Mouse (Mus musculus): Measurements from ENCODE around the gene Cyp4f18. TPM values are rescaled to one million over a fixed set of nuclear protein-coding genes. Genes with fewer than 3 reads are reported as not detected.

Cyp4f18 gene
- polyA plus RNA-seq, 1 experiment from 2014 or later, result 1.7 TPM

Other genes with a start within 250 kb of the Cyp4f18 start
- gene Zfp709, start 127.6 kb downstream of the Cyp4f18 start, polyA plus RNA-seq (2014; fragmentation: Nextera tagmentation; extraction: Ambion mirVana), result 7.1 and 7.9 TPM in 2 replicates
- gene Zfp882, start 101.0 kb downstream of the Cyp4f18 start, polyA plus RNA-seq (2014; fragmentation: Nextera tagmentation; extraction: Ambion mirVana), result 3.9 and 5.1 TPM in 2 replicates
- 18.7 and 20.6 TPM in 2 replicates for gene Zfp617, start 101.0 kb downstream of the Cyp4f18 start, polyA plus RNA-seq (2014; fragmentation: Nextera tagmentation; extraction: Ambion mirVana)
- gene Zfp961, start 58.6 kb downstream of the Cyp4f18 start, polyA plus RNA-seq (2014; fragmentation: Nextera tagmentation; extraction: Ambion mirVana), result 16.2 and 16.7 TPM in 2 replicates
- gene Olfr372, start 31.6 kb upstream of the Cyp4f18 start, polyA plus RNA-seq (2014; fragmentation: Nextera tagmentation; extraction: Ambion mirVana), result not detected in 2 replicates
- not detected in 2 replicates for gene Olfr373, start 73.6 kb upstream of the Cyp4f18 start, polyA plus RNA-seq (2014; fragmentation: Nextera tagmentation; extraction: Ambion mirVana)
- 0.03 and 0.17 TPM in 2 replicates for gene Olfr374, start 97.4 kb upstream of the Cyp4f18 start, polyA plus RNA-seq (2014; fragmentation: Nextera tagmentation; extraction: Ambion mirVana)
- 572 and 613 TPM in 2 replicates for gene Tpm4, start 125.3 kb upstream of the Cyp4f18 start, polyA plus RNA-seq (2014; fragmentation: Nextera tagmentation; extraction: Ambion mirVana)
- 75.2 and 85.1 TPM in 2 replicates for gene Rab8a, start 151.6 kb upstream of the Cyp4f18 start, polyA plus RNA-seq (2014; fragmentation: Nextera tagmentation; extraction: Ambion mirVana)
- gene Hsh2d, start 180.0 kb upstream of the Cyp4f18 start, polyA plus RNA-seq (2014; fragmentation: Nextera tagmentation; extraction: Ambion mirVana), result 0.08 TPM in 1 of 2 replicates, not detected in the other
- 0.39 TPM in 1 of 2 replicates, not detected in the other for gene Cib3, start 203.2 kb upstream of the Cyp4f18 start, polyA plus RNA-seq (2014; fragmentation: Nextera tagmentation; extraction: Ambion mirVana)
- gene Gm11034, start 204.0 kb upstream of the Cyp4f18 start, polyA plus RNA-seq (2014; fragmentation: Nextera tagmentation; extraction: Ambion mirVana), result not detected in 2 replicates
- gene Fam32a, start 210.1 kb upstream of the Cyp4f18 start, polyA plus RNA-seq (2014; fragmentation: Nextera tagmentation; extraction: Ambion mirVana), result 57.6 and 59.0 TPM in 2 replicates
- 85.2 and 107 TPM in 2 replicates for gene Ap1m1, start 230.4 kb upstream of the Cyp4f18 start, polyA plus RNA-seq (2014; fragmentation: Nextera tagmentation; extraction: Ambion mirVana)

All from embryonic facial prominence, embryonic 14.5 days (tissue).